Mouse (Mus musculus): ENCODE results near the gene Heca.
A peak's percentile ranks its signal among the peaks of the same experiment; 100 is the strongest.
"Not testable (repeated sequence)": the region's sequence is repeated elsewhere in the genome, so short reads cannot be mapped to it uniquely, and the experiment has no call there.

Heca gene

DNA sequence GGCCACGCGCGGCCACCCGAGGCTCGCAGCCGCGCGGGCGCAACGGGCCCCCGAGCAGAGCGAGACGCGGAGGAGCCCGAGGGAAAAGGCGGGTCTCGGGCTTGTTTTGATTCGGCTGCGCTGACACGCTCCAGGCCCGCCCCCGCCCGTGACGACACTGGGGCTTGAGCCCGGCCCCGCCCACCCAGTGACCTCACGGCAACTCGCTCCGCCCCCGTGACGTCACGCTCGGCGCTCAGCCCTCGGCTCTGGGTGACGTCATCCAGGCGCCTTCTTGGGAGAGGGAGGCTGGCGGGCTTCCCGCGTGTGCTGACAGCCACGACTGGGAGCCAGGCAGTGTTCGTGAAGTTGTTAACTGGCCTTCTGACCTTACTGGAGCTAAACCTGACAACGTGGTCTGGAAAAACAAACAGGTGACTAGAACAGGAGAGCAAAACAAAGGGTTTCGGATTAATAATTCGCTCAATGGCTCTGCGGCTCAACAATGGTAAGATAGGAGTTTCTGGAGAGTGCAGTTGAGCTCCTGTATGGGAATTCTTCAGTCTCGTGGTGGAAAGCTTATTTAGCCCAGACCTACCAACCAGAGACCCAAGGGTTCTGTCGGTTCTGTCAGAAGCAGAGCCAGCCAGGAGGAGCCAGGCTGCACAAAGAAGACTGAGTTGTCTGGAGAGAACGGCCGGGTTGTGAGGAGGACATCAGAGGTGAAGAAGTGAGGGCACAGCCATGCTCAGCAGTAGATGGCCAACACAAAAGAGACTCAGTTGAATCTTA, at the start of gene Heca:
Gene Heca (minus strand): TSS at position 108 of the 771 bp plus-strand sequence.
- DNase-seq (ENCODE audit: low spot score in 2 of 2) = peak; percentile 81 to 84

- DNase-seq (ENCODE audit: low spot score in 2 of 2) = no peak
These were observed 42.7 kb upstream of the Heca start for GRCm38 (mm10) chr10:17990576-17990975.

DNA sequence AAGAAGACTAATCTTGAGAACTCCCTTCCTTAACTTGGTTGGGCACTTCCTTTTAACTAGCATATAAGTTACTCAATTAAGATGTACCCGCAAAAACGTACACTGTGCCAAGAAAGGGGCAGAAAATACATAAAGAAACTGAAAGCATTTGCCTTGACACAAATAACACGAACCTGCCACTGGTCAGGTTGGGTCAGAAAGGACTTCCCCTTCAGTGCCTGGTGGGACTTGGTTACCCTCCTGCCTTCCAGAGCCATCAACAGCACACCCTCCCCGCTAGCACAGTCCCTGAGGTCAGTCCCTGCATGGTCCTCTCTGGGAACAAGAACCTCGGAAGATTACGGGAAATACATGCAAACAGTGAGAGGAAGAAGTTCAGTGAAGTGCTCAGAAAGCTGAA, 41.3 kb upstream of the Heca start:
- DNase-seq (ENCODE audit: low spot score in 2 of 2) = no peak

- no peak for DNase-seq (ENCODE audit: low spot score in 2 of 2)
These were observed 40.1 kb upstream of the Heca start for GRCm38 (mm10) chr10:17987823-17988423.

DNA sequence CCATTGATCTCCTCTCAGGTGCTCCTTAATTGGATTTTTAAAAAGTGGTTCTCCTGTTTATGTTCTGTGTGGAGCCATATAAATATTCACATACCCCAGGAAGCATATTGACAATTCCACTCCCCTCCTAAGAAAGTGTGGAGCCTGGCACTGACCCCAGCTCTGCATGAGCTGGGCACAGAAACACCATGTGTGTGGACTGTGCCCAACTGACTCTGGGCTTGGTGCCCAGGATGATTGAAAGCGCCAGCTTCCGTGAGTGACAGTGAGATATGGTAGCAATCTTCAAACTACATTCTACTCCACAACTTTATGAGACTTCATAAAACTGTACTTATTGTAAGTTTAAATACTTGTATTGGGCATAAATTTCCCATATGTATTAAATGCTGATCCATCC, 35.4 kb upstream of the Heca start:
- DNase-seq (ENCODE audit: low spot score in 2 of 2) = no peak

GRCm38 (mm10) chr10:17966090-17966489, 18.2 kb upstream of the Heca start:
- DNase-seq (ENCODE audit: low spot score in 2 of 2) = no peak

- no peak for DNase-seq (ENCODE audit: low spot score in 2 of 2)
These were observed 2.9 kb upstream of the Heca start for GRCm38 (mm10) chr10:17950761-17951160.

DNA sequence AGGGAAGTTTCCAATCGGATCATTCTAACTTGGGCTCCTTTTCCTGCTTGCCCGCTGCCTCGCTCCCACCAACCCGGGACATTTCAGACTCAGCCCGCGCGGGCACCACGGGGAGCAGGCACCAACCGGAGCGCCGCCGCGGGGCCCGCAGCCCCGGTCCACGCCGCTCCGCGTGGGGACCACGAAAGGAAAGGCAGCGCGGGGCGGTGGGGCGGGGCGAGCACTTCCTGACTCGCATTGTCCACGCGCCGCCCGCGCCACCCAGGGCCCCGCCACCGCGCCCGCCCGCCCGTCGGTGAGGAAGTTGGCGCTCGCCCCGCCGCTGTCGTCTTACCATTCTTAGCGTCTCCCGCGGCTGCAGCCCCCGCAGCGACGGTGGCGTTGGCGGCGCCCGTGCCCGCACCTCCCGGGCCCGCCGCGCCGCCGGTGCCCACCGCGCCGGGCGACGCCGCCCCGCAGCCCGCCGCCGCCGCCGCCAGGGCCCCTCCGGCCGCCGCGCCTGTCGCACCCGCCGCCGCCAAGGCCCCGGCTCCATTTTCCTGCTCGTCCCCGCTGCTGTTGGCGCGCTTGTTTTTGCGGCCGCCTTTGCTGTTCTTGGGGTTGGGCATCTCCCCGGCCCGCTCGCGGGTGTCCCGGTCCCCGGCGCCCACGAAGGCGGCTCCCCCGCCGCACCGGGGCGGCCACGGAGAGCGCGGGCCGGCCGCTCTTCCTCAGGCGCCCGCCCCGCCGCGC, 526 bp downstream of the Heca start:
- peak; percentile 37 to 61 for DNase-seq (ENCODE audit: low spot score in 2 of 2)

GRCm38 (mm10) chr10:17946799-17947174, 1.1 kb downstream of the Heca start:
- DNase-seq (ENCODE audit: low spot score in 2 of 2) = not testable (repeated sequence)

DNA sequence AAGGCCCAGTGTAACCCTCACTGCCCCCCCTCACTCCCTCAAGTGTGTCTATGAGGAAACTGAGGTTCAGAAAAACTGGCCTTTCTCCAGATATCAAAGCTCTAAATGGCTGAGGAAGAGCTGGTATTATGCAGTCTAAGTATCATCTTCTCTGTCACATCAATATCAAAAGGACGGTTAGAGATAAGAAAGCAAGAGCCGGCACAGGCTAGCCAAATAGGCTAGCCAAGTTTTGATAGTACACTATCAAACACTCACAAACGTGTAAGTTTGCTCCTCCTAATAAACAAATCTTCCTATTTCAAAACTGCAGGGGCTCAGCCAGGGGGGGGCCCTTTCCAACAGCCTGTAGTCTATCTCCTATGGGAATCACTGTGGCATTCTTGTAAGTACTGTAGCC, 1.8 kb downstream of the Heca start:
- no peak for DNase-seq (ENCODE audit: low spot score in 2 of 2)

GRCm38 (mm10) chr10:17933622-17934021, 14.2 kb downstream of the Heca start:
- no peak for DNase-seq (ENCODE audit: low spot score in 2 of 2)

GRCm38 (mm10) chr10:17932131-17932530, 15.7 kb downstream of the Heca start:
- no peak for DNase-seq (ENCODE audit: low spot score in 2 of 2)

DNA sequence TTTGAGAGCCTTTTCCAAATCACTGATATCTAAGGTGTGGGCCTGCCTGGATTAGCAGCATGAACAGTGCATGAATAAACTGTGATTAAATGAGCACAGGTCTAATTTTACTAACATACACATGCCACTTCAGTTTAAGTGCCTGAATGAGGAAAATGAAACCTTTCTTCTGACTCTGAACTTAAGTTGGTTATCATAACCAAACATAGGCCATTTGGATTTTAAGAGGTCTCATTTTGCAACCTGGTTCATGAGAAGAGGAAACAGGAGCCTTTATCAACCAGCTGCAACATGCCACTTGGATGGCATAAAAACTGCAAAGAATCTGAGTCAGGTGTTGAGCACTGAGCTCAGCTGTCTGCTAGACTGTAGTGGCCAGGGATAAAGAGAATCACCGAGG, 16.7 kb downstream of the Heca start:
- DNase-seq (ENCODE audit: low spot score in 2 of 2) = no peak

DNA sequence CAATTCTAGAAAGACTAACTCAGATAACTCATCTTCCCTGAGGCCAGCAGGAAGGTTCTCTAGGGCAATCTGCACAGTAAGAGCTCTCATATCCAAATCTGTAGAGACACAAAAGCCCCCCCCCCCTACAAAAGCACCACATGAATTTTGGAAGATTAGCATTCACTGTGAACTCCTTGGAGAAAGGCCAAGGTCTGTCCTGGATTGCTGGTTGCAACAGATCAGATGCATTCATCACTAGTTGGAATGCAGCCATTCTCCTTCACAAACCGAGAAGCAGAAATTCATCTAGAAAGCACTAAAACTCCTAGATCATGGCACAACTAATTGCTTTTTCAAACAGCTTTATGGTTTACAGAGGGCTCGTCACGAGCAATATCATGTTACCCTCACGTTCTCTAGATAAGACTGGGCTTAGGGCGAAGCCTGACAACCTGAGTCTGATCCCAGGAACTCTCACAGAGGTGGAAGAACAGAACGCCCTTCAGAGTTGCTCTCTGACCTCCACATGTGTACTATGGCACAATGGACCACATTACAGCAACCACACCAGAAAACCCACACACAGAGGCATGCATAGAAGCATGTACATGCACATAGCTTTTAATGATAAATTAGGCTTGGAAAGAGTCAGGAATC, 17.3 kb downstream of the Heca start:
- no peak for DNase-seq (ENCODE audit: low spot score in 2 of 2)

DNA sequence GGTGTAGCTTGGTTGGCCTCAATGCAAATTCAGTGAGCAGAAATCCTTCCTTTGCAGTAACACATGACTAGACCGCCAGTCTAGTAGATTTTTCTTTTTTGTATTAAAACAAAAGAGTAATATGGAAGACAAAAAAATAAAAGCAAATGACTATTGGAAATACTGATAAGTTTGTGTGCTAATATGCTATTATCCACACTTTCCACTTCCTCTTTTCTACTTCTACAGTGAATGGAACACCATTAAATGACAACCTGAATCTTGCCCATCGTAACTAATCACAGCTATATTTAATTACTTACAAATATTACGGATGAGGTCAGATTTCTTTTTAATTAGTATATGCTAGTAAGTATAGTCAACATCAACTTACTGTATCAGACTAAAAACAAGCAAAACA, 22.7 kb downstream of the Heca start:
- DNase-seq (ENCODE audit: low spot score in 2 of 2) = no peak

GRCm38 (mm10) chr10:17924166-17924565, 23.7 kb downstream of the Heca start:
- DNase-seq (ENCODE audit: low spot score in 2 of 2) = no peak

DNA sequence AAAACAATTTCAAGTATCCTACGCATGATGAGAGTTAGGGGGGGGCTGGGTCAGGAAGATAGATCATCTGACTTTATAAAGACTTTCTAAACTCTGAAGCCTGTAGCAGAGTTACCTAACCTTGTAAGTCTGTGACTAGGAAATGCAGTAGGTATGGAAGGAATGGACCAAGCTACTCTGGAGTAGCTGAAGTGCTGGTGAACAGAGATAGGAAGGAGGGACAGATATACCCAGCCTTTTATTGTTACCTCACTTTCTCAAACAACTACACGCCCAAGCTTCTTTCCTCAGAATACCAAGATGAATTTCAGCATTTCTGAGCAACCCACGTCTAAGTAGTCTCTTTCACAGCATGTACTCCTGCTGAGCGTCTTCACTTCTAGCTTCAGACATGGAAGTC, 26.5 kb downstream of the Heca start:
- no peak for DNase-seq (ENCODE audit: low spot score in 2 of 2)

GRCm38 (mm10) chr10:17919971-17920370, 27.9 kb downstream of the Heca start:
- DNase-seq (ENCODE audit: low spot score in 2 of 2) = no peak

- DNase-seq (ENCODE audit: low spot score in 2 of 2) = no peak
These were observed 28.8 kb downstream of the Heca start for GRCm38 (mm10) chr10:17919032-17919431.

GRCm38 (mm10) chr10:17908731-17909130, 39.1 kb downstream of the Heca start:
- no peak for DNase-seq (ENCODE audit: low spot score in 2 of 2)

DNA sequence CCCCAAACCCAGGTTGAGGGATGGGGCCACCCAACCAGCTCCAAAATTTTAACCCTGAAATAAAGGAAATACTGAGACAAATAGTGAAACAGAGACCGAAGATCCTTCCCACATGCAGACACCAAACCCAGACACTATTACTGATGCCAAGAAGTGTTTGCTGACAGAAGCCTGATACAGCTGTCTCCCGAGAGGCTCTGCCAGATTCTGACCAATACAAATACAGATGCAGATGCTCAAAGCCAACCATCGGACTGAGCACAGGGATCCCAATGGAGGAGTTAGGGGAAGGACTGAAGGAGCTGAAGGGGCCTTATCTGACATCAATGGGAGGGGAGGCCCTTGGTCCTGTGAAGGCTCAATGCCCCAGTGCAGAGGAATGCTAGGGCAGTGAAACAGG, 41.5 kb downstream of the Heca start:
- not testable (repeated sequence) for DNase-seq (ENCODE audit: low spot score in 2 of 2)

- no peak for DNase-seq (ENCODE audit: low spot score in 2 of 2)
These were observed 44.4 kb downstream of the Heca start for GRCm38 (mm10) chr10:17903449-17903848.

Data from frontal cortex, postnatal 10 days (tissue).